Mouse (Mus musculus) heart, adult 2 months (tissue): ENCODE measurements around the gene Zfp128. TPM values are rescaled to one million over a fixed set of nuclear protein-coding genes. Genes with fewer than 3 reads are reported as not detected.
"Not testable (repeated sequence)": the region's sequence is repeated elsewhere in the genome, so short reads cannot be mapped to it uniquely, and the experiment has no call there.

Experiments used
- DNase-seq, 2 experiments: peaks; one replicate each; pipeline ENCODE4 v3.0.0; 2021
- H3K27ac ChIP-seq: fragments of 200-600 bp; 2 replicates; pipeline ENCODE4 v1.8.1; 2022
- H3K27me3 ChIP-seq: fragments of 200-500 bp; 2 replicates; pipeline ENCODE4 v1.6.1; 2012; ENCODE audit warnings: mild to moderate bottlenecking, low read length, inconsistent platforms, mixed read lengths; ENCODE audit not compliant: control insufficient read depth, insufficient read depth
- H3K36me3 ChIP-seq: fragments of 200-500 bp; 2 replicates; pipeline ENCODE4 v1.6.1; 2012; ENCODE audit warnings: low read length, inconsistent platforms; ENCODE audit not compliant: control insufficient read depth, insufficient read depth
- H3K4me1 ChIP-seq: fragments of 200-500 bp; 2 replicates; pipeline ENCODE4 v1.6.1; 2011; ENCODE audit warnings: low read length; ENCODE audit not compliant: control insufficient read depth, insufficient read depth
- H3K4me3 ChIP-seq: fragments of 200-600 bp; 2 replicates; pipeline ENCODE4 v1.8.1; 2022
- H3K79me2 ChIP-seq: fragments of 200-500 bp; replicated peaks from 2 replicates; pipeline ENCODE4 v1.6.1; 2012; ENCODE audit warnings: mild to moderate bottlenecking, inconsistent platforms, low read length, moderate library complexity, mixed read lengths; ENCODE audit not compliant: control insufficient read depth, insufficient read depth
- H3K9ac ChIP-seq: fragments of 200-500 bp; 2 replicates; pipeline ENCODE4 v1.6.1; 2012; ENCODE audit warnings: low read depth, mild to moderate bottlenecking, control low read depth, inconsistent platforms, low read length, mixed read lengths
- CTCF ChIP-seq: fragments of 200-600 bp; IDR thresholded peaks from 2 replicates; pipeline ENCODE4 v1.8.1; 2022; ENCODE audit warnings: antibody characterized with exemption, mild to moderate bottlenecking, moderate library complexity
- EP300 ChIP-seq: fragments of 200-500 bp; IDR thresholded peaks from 2 replicates; pipeline ENCODE4 v1.6.1; 2011; ENCODE audit warnings: low read depth, low read length, control low read depth; ENCODE audit not compliant: insufficient read depth
- POLR2A ChIP-seq: fragments of 200-500 bp; IDR thresholded peaks from 2 replicates; pipeline ENCODE4 v1.6.1; 2011; ENCODE audit warnings: mild to moderate bottlenecking, low read depth, low read length, control low read depth; ENCODE audit not compliant: insufficient read depth
- WGBS: fragments of 180-500 bp; shearing (Covaris S2); methylation state at CpG from one replicate; pipeline ENCODE4 v1.1.7; 2018; 5-methylcytosine and 5-hydroxymethylcytosine counted together
- intact Hi-C: fragments of 180-260 bp; cut with DNase I; formaldehyde crosslinking; loops from one replicate; pipeline ENCODE4 v1.15.1; 2025
- polyA plus RNA-seq: library from polyadenylated mRNA; depleted of rRNA; stranded (reverse); fragments of >200 nt; gene quantifications from 2 replicates; pipeline ENCODE4 v1.2.3, GENCODE M21; 2012; rRNA removed
- total RNA-seq, 2 experiments: library from RNA; stranded (reverse); gene quantifications; 2 replicates each; pipeline ENCODE4 v1.2.3; 2021

The Zfp128 gene
- total and polyA plus RNA-seq, 3 experiments = 1.3 to 3.5 (median 3.0) TPM

GRCm38 (mm10) chr7:12927191-12927680, 46.3 kb downstream of the Zfp128 start, which contains the start of gene Rnf225:
Gene Rnf225, plus strand, starts transcription at chr7:12927416.
- H3K79me2 ChIP-seq = no peaks in the 10 kb centered on the region
- peaks cover 5% of the 10 kb centered on the region for H3K4me1 ChIP-seq
- peaks cover 13% of the 10 kb centered on the region for H3K36me3 ChIP-seq
- intact Hi-C loops = loop anchor here (2.0 kb wide), 1 partner anchor 22 kb away; no protein-coding TSS in a partner anchor
- peak within 1 kb of the TSS; percentile 48; the same call in 1 of the 2 replicates for H3K9ac ChIP-seq
- H3K27me3 ChIP-seq = no peaks in the 10 kb centered on the region
- H3K4me3 ChIP-seq = peak within 1 kb of the TSS; percentile 23
- no peak within 1 kb of the TSS for H3K27ac ChIP-seq
- TF ChIP-seq CTCF (no peak), POLR2A (0 out of 2 replicates have a peak, but pooled peaks have one; percentile 17)
- 48% methylated on average over 8 of the region's 8 CpGs for WGBS
- no peak for DNase-seq

- peak overlapping the region; percentile 23 for H3K4me3 ChIP-seq
- H3K79me2 ChIP-seq = no peaks in the 10 kb centered on the region
- peak; percentile 24 to 29 for DNase-seq
- WGBS = 18% methylated on average over 64 of the region's 65 CpGs
- intact Hi-C loops = loop anchor here (2.0 kb wide), 1 partner anchor 21 kb away; no protein-coding TSS in a partner anchor
- H3K4me1 ChIP-seq = peaks cover 2% of the 10 kb centered on the region; the same call in 1 of the 2 replicates
- H3K27ac ChIP-seq = no peak overlapping the region
- no peak for TF ChIP-seq EP300
- TF ChIP-seq POLR2A = 0 out of 2 replicates have a peak, but pooled peaks have one; percentile 1
- no peaks in the 10 kb centered on the region for H3K27me3 ChIP-seq
- H3K9ac ChIP-seq = peak overlapping the region; percentile 48; the same call in 1 of the 2 replicates
- peaks cover 12% of the 10 kb centered on the region for H3K36me3 ChIP-seq
Observed at GRCm38 (mm10) chr7:12927693-12928589, 47.0 kb downstream of the Zfp128 start.

- no peaks in the 10 kb centered on the region for H3K36me3 ChIP-seq
- intact Hi-C loops = no loop called here
- no peaks in the 10 kb centered on the region for H3K4me1 ChIP-seq
- no peak overlapping the region for H3K27ac ChIP-seq
- H3K9ac ChIP-seq = no peak overlapping the region
- 84% methylated on average over 4 of the region's 4 CpGs for WGBS
- no peak overlapping the region for H3K4me3 ChIP-seq
- no peak for TF ChIP-seq EP300
- no peaks in the 10 kb centered on the region for H3K79me2 ChIP-seq
- no peaks in the 10 kb centered on the region for H3K27me3 ChIP-seq
- no peak for DNase-seq
Observed at GRCm38 (mm10) chr7:12933615-12934140, 52.7 kb downstream of the Zfp128 start.

- 54% methylated on average over 3 of the region's 3 CpGs for WGBS
- H3K27ac ChIP-seq = no peak overlapping the region
- no peaks in the 10 kb centered on the region for H3K27me3 ChIP-seq
- no peaks in the 10 kb centered on the region for H3K4me1 ChIP-seq
- no peaks in the 10 kb centered on the region for H3K36me3 ChIP-seq
- H3K9ac ChIP-seq = no peak overlapping the region
- no peaks in the 10 kb centered on the region for H3K79me2 ChIP-seq
- no peak for DNase-seq
- no peak overlapping the region for H3K4me3 ChIP-seq
- intact Hi-C loops = no loop called here
- TF ChIP-seq POLR2A (no peak), EP300 (no peak), CTCF (no peak)
Observed at GRCm38 (mm10) chr7:12934808-12935207, 53.8 kb downstream of the Zfp128 start.

- H3K27ac ChIP-seq, H3K27me3 ChIP-seq, H3K79me2 ChIP-seq, H3K4me3 ChIP-seq, DNase-seq, H3K4me1 ChIP-seq, intact Hi-C loops, H3K9ac ChIP-seq, H3K36me3 ChIP-seq: not testable (repeated sequence)
- WGBS = 86% methylated on average over 4 of the region's 4 CpGs
Observed at GRCm38 (mm10) chr7:12937254-12937803, 56.4 kb downstream of the Zfp128 start.

GRCm38 (mm10) chr7:12940599-12940998, 59.6 kb downstream of the Zfp128 start:
- Histone ChIP-seq H3K9ac (no peak overlapping the region), H3K79me2 (no peaks in the 10 kb centered on the region), H3K4me1 (no peaks in the 10 kb centered on the region), H3K36me3 (no peaks in the 10 kb centered on the region), H3K27me3 (no peaks in the 10 kb centered on the region), H3K27ac (no peak overlapping the region), H3K4me3 (no peak overlapping the region)
- WGBS = 66% methylated on average over 4 of the region's 4 CpGs
- TF ChIP-seq CTCF = no peak
- no peak for TF ChIP-seq EP300
- TF ChIP-seq POLR2A = no peak
- DNase-seq = no peak
- intact Hi-C loops = no loop called here

Other genes starting within 250 kb of the Zfp128 start
- not detected for gene Vmn2r54, start 240.9 kb upstream of the Zfp128 start, total RNA-seq
- not detected in 2 replicates for gene Vmn2r54, start 240.9 kb upstream of the Zfp128 start, polyA plus RNA-seq
- not detected for gene Vmn2r55, start 196.2 kb upstream of the Zfp128 start, total RNA-seq
- not detected in 2 replicates for gene Vmn2r55, start 196.2 kb upstream of the Zfp128 start, polyA plus RNA-seq
- gene Vmn2r56, start 146.2 kb upstream of the Zfp128 start, total RNA-seq = not detected
- not detected in 2 replicates for gene Vmn2r56, start 146.2 kb upstream of the Zfp128 start, polyA plus RNA-seq
- gene Zscan18, start 77.5 kb upstream of the Zfp128 start, total RNA-seq = 1 to 10 TPM in 1 of 2 experiments, under 1 TPM in 1; 0.73 to 1.1 TPM
- gene Zscan18, start 77.5 kb upstream of the Zfp128 start, polyA plus RNA-seq = 1.1 TPM in 2 replicates
- 1 to 10 TPM; 4.9 to 5.2 TPM for gene Zfp329, start 62.3 kb upstream of the Zfp128 start, total RNA-seq
- gene Zfp329, start 62.3 kb upstream of the Zfp128 start, polyA plus RNA-seq = 1.1 and 2.9 TPM in 2 replicates
- gene Zfp110, start 46.4 kb upstream of the Zfp128 start, total RNA-seq = 10 to 100 TPM; 15.9 to 18.0 TPM
- gene Zfp110, start 46.4 kb upstream of the Zfp128 start, polyA plus RNA-seq = 4.9 and 9.6 TPM in 2 replicates
- gene Zscan22, start 16.6 kb downstream of the Zfp128 start, total RNA-seq = 1 to 10 TPM; 5.7 TPM
- gene Zscan22, start 16.6 kb downstream of the Zfp128 start, polyA plus RNA-seq = 6.0 and 9.2 TPM in 2 replicates
- gene Rps5, start 41.1 kb downstream of the Zfp128 start, total RNA-seq = 100 to 1,000 TPM; 525 to 621 TPM
- 842 and 914 TPM in 2 replicates for gene Rps5, start 41.1 kb downstream of the Zfp128 start, polyA plus RNA-seq
- under 1 TPM; 0.18 to 0.23 TPM for gene Rnf225, start 46.2 kb downstream of the Zfp128 start, total RNA-seq
- 0.12 and 0.14 TPM in 2 replicates for gene Rnf225, start 46.2 kb downstream of the Zfp128 start, polyA plus RNA-seq
- 1 to 10 TPM; 2.6 to 3.6 TPM for gene Zfp324, start 84.7 kb downstream of the Zfp128 start, total RNA-seq
- gene Zfp324, start 84.7 kb downstream of the Zfp128 start, polyA plus RNA-seq = 2.3 and 2.9 TPM in 2 replicates
- gene Zfp446, start 96.7 kb downstream of the Zfp128 start, total RNA-seq = 1 to 10 TPM; 2.2 to 2.9 TPM
- gene Zfp446, start 96.7 kb downstream of the Zfp128 start, polyA plus RNA-seq = 4.2 and 6.4 TPM in 2 replicates
- gene Slc27a5, start 117.0 kb downstream of the Zfp128 start, total RNA-seq = not detected
- gene Slc27a5, start 117.0 kb downstream of the Zfp128 start, polyA plus RNA-seq = 0.59 and 0.82 TPM in 2 replicates
- 10 to 100 TPM; 83.8 to 86.0 TPM for gene Trim28, start 117.9 kb downstream of the Zfp128 start, total RNA-seq
- 139 and 195 TPM in 2 replicates for gene Trim28, start 117.9 kb downstream of the Zfp128 start, polyA plus RNA-seq
- 1 to 10 TPM; 6.8 to 9.3 TPM for gene Zbtb45, start 128.9 kb downstream of the Zfp128 start, total RNA-seq
- gene Zbtb45, start 128.9 kb downstream of the Zfp128 start, polyA plus RNA-seq = 8.6 and 14.1 TPM in 2 replicates
- 100 to 1,000 TPM; 137 to 139 TPM for gene Chmp2a, start 153.6 kb downstream of the Zfp128 start, total RNA-seq
- gene Chmp2a, start 153.6 kb downstream of the Zfp128 start, polyA plus RNA-seq = 66.1 and 99.2 TPM in 2 replicates
- 100 to 1,000 TPM; 169 to 201 TPM for gene Ube2m, start 157.1 kb downstream of the Zfp128 start, total RNA-seq
- gene Ube2m, start 157.1 kb downstream of the Zfp128 start, polyA plus RNA-seq = 242 and 328 TPM in 2 replicates
- gene Mzf1, start 173.6 kb downstream of the Zfp128 start, total RNA-seq = under 1 TPM; 0.45 to 0.50 TPM
- gene Mzf1, start 173.6 kb downstream of the Zfp128 start, polyA plus RNA-seq = 0.47 and 0.59 TPM in 2 replicates
- gene Vmn1r85, start 214.0 kb downstream of the Zfp128 start, total RNA-seq = not detected
- gene Vmn1r85, start 214.0 kb downstream of the Zfp128 start, polyA plus RNA-seq = not detected in 2 replicates
- gene Vmn1r86, start 238.7 kb downstream of the Zfp128 start, total RNA-seq = not detected
- gene Vmn1r86, start 238.7 kb downstream of the Zfp128 start, polyA plus RNA-seq = not detected in 2 replicates